Mouse (Mus musculus): ENCODE results near the gene Unc50. TPM values are rescaled to one million over a fixed set of nuclear protein-coding genes. Genes with fewer than 3 reads are reported as not detected.

Gene Unc50
- polyA plus RNA-seq, 1 experiment from 2014 or later = 116 TPM

GRCm38 (mm10) chr1:37408678-37409077, 21.3 kb upstream of the Unc50 start:
- Histone ChIP-seq H3K9me3 (no peaks in the 10 kb centered on the region), H3K27ac (replicated peaks) (no peak overlapping the region), H3K4me1 (replicated peaks) (no peaks in the 10 kb centered on the region), H3K9ac (no peak overlapping the region), H3K4me2 (no peak overlapping the region), H3K4me3 (no peak overlapping the region), H3K27me3 (no peaks in the 10 kb centered on the region), H3K36me3 (0 out of 2 replicates have a peak, but pooled peaks cover 14% of the 10 kb centered on the region)
- ATAC-seq (ENCODE audit: low FRiP score, low read depth) = no peak
- 82% methylated on average over 3 of the region's 3 CpGs for WGBS

GRCm38 (mm10) chr1:37409647-37410046, 20.3 kb upstream of the Unc50 start:
- Histone ChIP-seq H3K36me3 (0 out of 2 replicates have a peak, but pooled peaks cover 13% of the 10 kb centered on the region), H3K4me2 (no peak overlapping the region), H3K9ac (no peak overlapping the region), H3K27ac (replicated peaks) (no peak overlapping the region), H3K9me3 (no peaks in the 10 kb centered on the region), H3K27me3 (no peaks in the 10 kb centered on the region), H3K4me1 (replicated peaks) (no peaks in the 10 kb centered on the region), H3K4me3 (no peak overlapping the region)
- ATAC-seq (ENCODE audit: low FRiP score, low read depth) = no peak

- ATAC-seq (ENCODE audit: low FRiP score, low read depth) = no peak
- no peaks in the 10 kb centered on the region for H3K9me3 ChIP-seq
- peaks cover 20% of the 10 kb centered on the region for H3K36me3 ChIP-seq
- no peak overlapping the region for H3K4me2 ChIP-seq
- H3K27me3 ChIP-seq = no peaks in the 10 kb centered on the region
- H3K27ac ChIP-seq (replicated peaks) = no peak overlapping the region
- no peak overlapping the region for H3K4me3 ChIP-seq
- no peak overlapping the region for H3K9ac ChIP-seq
- WGBS = 98% methylated on average over 1 of the region's 1 CpGs
- no peaks in the 10 kb centered on the region for H3K4me1 ChIP-seq (replicated peaks)
Measured at GRCm38 (mm10) chr1:37415394-37415793, 14.5 kb upstream of the Unc50 start.

- no peak overlapping the region for H3K4me3 ChIP-seq
- no peak overlapping the region for H3K4me2 ChIP-seq
- no peak overlapping the region for H3K27ac ChIP-seq (replicated peaks)
- no peaks in the 10 kb centered on the region for H3K4me1 ChIP-seq (replicated peaks)
- WGBS = 100% methylated on average over 1 of the region's 1 CpGs
- peaks cover 39% of the 10 kb centered on the region for H3K36me3 ChIP-seq
- no peak for ATAC-seq (ENCODE audit: low FRiP score, low read depth)
- H3K9me3 ChIP-seq = no peaks in the 10 kb centered on the region
- H3K27me3 ChIP-seq = no peaks in the 10 kb centered on the region
- no peak overlapping the region for H3K9ac ChIP-seq
Measured at GRCm38 (mm10) chr1:37419420-37419819, 10.5 kb upstream of the Unc50 start.

GRCm38 (mm10) chr1:37427144-37427875, 2.6 kb upstream of the Unc50 start:
- Histone ChIP-seq H3K9me3 (no peaks in the 10 kb centered on the region), H3K36me3 (peaks cover 43% of the 10 kb centered on the region), H3K27ac (replicated peaks) (no peak overlapping the region), H3K27me3 (no peaks in the 10 kb centered on the region), H3K9ac (no peak overlapping the region), H3K4me2 (no peak overlapping the region), H3K4me1 (replicated peaks) (peaks cover 29% of the 10 kb centered on the region), H3K4me3 (no peak overlapping the region)
- 95% methylated on average over 8 of the region's 8 CpGs for WGBS
- ATAC-seq (ENCODE audit: low FRiP score, low read depth) = no peak

GRCm38 (mm10) chr1:37428911-37429310, 1.0 kb upstream of the Unc50 start:
- H3K27me3 ChIP-seq = no peaks in the 10 kb centered on the region
- WGBS = 82% methylated on average over 2 of the region's 2 CpGs
- H3K27ac ChIP-seq (replicated peaks) = no peak overlapping the region
- H3K9me3 ChIP-seq = no peaks in the 10 kb centered on the region
- H3K36me3 ChIP-seq = peaks cover 43% of the 10 kb centered on the region
- peak overlapping the region; percentile 84 for H3K4me2 ChIP-seq
- H3K9ac ChIP-seq = peak overlapping the region; percentile 91
- peak overlapping the region; percentile 84 for H3K4me3 ChIP-seq
- no peak for ATAC-seq (ENCODE audit: low FRiP score, low read depth)
- peaks cover 32% of the 10 kb centered on the region for H3K4me1 ChIP-seq (replicated peaks)

GRCm38 (mm10) chr1:37430297-37430840, 430 bp downstream of the Unc50 start:
- Histone ChIP-seq H3K4me2 (peak overlapping the region; percentile 84), H3K9me3 (no peaks in the 10 kb centered on the region), H3K27me3 (no peaks in the 10 kb centered on the region), H3K4me1 (replicated peaks) (peaks cover 32% of the 10 kb centered on the region), H3K9ac (peak overlapping the region; percentile 91), H3K27ac (replicated peaks) (peak overlapping the region; percentile 75), H3K36me3 (peaks cover 40% of the 10 kb centered on the region), H3K4me3 (peak overlapping the region; percentile 84)
- ATAC-seq (ENCODE audit: low FRiP score, low read depth) = peak; percentile 9; the same call in 1 of the 2 replicates
- 2% methylated on average over 39 of the region's 40 CpGs for WGBS

GRCm38 (mm10) chr1:37436419-37436818, 6.5 kb downstream of the Unc50 start:
- H3K27me3 ChIP-seq = no peaks in the 10 kb centered on the region
- peaks cover 61% of the 10 kb centered on the region for H3K36me3 ChIP-seq
- H3K4me1 ChIP-seq (replicated peaks) = peaks cover 13% of the 10 kb centered on the region
- H3K9me3 ChIP-seq = no peaks in the 10 kb centered on the region
- no peak for ATAC-seq (ENCODE audit: low FRiP score, low read depth)
- no peak overlapping the region for H3K4me2 ChIP-seq
- no peak overlapping the region for H3K9ac ChIP-seq
- 97% methylated on average over 3 of the region's 3 CpGs for WGBS
- no peak overlapping the region for H3K27ac ChIP-seq (replicated peaks)
- H3K4me3 ChIP-seq = no peak overlapping the region

GRCm38 (mm10) chr1:37442848-37443835, 13.2 kb downstream of the Unc50 start:
- Histone ChIP-seq H3K4me1 (replicated peaks) (no peaks in the 10 kb centered on the region), H3K4me2 (no peak overlapping the region), H3K9me3 (no peaks in the 10 kb centered on the region), H3K27ac (replicated peaks) (no peak overlapping the region), H3K4me3 (no peak overlapping the region), H3K27me3 (no peaks in the 10 kb centered on the region), H3K9ac (no peak overlapping the region), H3K36me3 (peaks cover 44% of the 10 kb centered on the region)
- no peak for ATAC-seq (ENCODE audit: low FRiP score, low read depth)
- 95% methylated on average over 16 of the region's 16 CpGs for WGBS

GRCm38 (mm10) chr1:37448361-37449095, 18.6 kb downstream of the Unc50 start:
- 82% methylated on average over 10 of the region's 10 CpGs for WGBS

GRCm38 (mm10) chr1:37451270-37451669, 21.3 kb downstream of the Unc50 start:
- Histone ChIP-seq H3K27ac (replicated peaks) (no peak overlapping the region), H3K9me3 (no peaks in the 10 kb centered on the region), H3K4me2 (no peak overlapping the region), H3K9ac (no peak overlapping the region), H3K4me1 (replicated peaks) (no peaks in the 10 kb centered on the region), H3K36me3 (peaks cover 28% of the 10 kb centered on the region), H3K4me3 (no peak overlapping the region), H3K27me3 (no peaks in the 10 kb centered on the region)
- 91% methylated on average over 8 of the region's 8 CpGs for WGBS
- no peak for ATAC-seq (ENCODE audit: low FRiP score, low read depth)

More at GRCm38 (mm10) chr1:37448361-37449095, 18.6 kb downstream of the Unc50 start:
- Histone ChIP-seq H3K4me1 (replicated peaks) (no peaks in the 10 kb centered on the region), H3K9me3 (no peaks in the 10 kb centered on the region), H3K4me2 (no peak overlapping the region), H3K27me3 (no peaks in the 10 kb centered on the region), H3K9ac (no peak overlapping the region), H3K4me3 (no peak overlapping the region), H3K27ac (replicated peaks) (no peak overlapping the region), H3K36me3 (peaks cover 30% of the 10 kb centered on the region)
- no peak for ATAC-seq (ENCODE audit: low FRiP score, low read depth)
